Mouse (Mus musculus) stomach, postnatal 0 days (tissue): ENCODE data around the gene Slc31a2. TPM values are rescaled to one million over a fixed set of nuclear protein-coding genes. Genes with fewer than 3 reads are reported as not detected.

Experiments
- ATAC-seq: fragments of 200-750 bp; cut with Nextera tagmentation; 2 replicates; pipeline ENCODE4 v1.8.0; 2017; ENCODE audit not compliant: low FRiP score, low TSS enrichment
- DNase-seq: peaks from one replicate; pipeline ENCODE4 v3.0.0-alpha.2; 2016; ENCODE audit warnings: low spot score
- H3K27ac ChIP-seq: fragments of 300-500 bp; sonication (generic); replicated peaks from 2 replicates; pipeline ENCODE4 v1.5.1; 2014; ENCODE audit warnings: mild to moderate bottlenecking, control low read depth
- H3K27me3 ChIP-seq: fragments of 300-500 bp; sonication (generic); 2 replicates; pipeline ENCODE4 v1.6.1; 2014; ENCODE audit warnings: low read length; ENCODE audit not compliant: control insufficient read depth, insufficient read depth
- H3K36me3 ChIP-seq: fragments of 300-500 bp; sonication (generic); 2 replicates; pipeline ENCODE4 v1.6.1; 2014; ENCODE audit warnings: low read length, mixed read lengths; ENCODE audit not compliant: control insufficient read depth, insufficient read depth
- H3K4me1 ChIP-seq: fragments of 300-500 bp; sonication (generic); replicated peaks from 2 replicates; pipeline ENCODE4 v1.6.1; 2014; ENCODE audit warnings: antibody characterized with exemption; ENCODE audit not compliant: control insufficient read depth, insufficient read depth
- H3K4me2 ChIP-seq: fragments of 300-500 bp; sonication (generic); replicated peaks from 2 replicates; pipeline ENCODE4 v1.6.1; 2014; ENCODE audit warnings: low read depth, mild to moderate bottlenecking, control low read depth, moderate library complexity
- H3K4me3 ChIP-seq: fragments of 300-500 bp; sonication (generic); 2 replicates; pipeline ENCODE4 v1.5.1; 2014; ENCODE audit warnings: low read depth, low read length, control low read depth
- H3K9ac ChIP-seq: fragments of 300-500 bp; sonication (generic); 2 replicates; pipeline ENCODE4 v1.6.1; 2014; ENCODE audit warnings: mild to moderate bottlenecking, low read length, control low read depth, mixed read lengths
- H3K9me3 ChIP-seq: fragments of 300-500 bp; sonication (generic); 2 replicates; pipeline ENCODE4 v1.6.1; 2016; ENCODE audit warnings: low read length; ENCODE audit not compliant: control insufficient read depth
- CTCF ChIP-seq: IDR thresholded peaks from 2 replicates; pipeline ENCODE4 v1.5.1; 2016; ENCODE audit warnings: antibody characterized with exemption, low read depth, mild to moderate bottlenecking, moderate library complexity
- EP300 ChIP-seq: optimal IDR thresholded peaks from 2 replicates; pipeline ENCODE3; 2016; ENCODE audit warnings: antibody characterized with exemption
- WGBS: fragments of 180-500 bp; shearing (Covaris S2); extraction: QIAGEN DNeasy Blood & Tissue Kit; methylation state at CpG from one replicate; pipeline ENCODE4 v1.1.7; 2014; 5-methylcytosine and 5-hydroxymethylcytosine counted together
- polyA plus RNA-seq: library from polyadenylated mRNA; unstranded; fragments of >200 nt; fragmentation: Nextera tagmentation; extraction: Ambion mirVana; gene quantifications from 2 replicates; pipeline ENCODE4 v1.2.1, GENCODE M21; 2015

Slc31a2 gene
- polyA plus RNA-seq, 1 experiment from 2014 or later: 32.6 TPM

GRCm38 (mm10) chr4:62328941-62329660 is 66.7 kb downstream of the Slc31a2 start:
- TF ChIP-seq EP300 (no peak), CTCF (no peak)
- DNase-seq (no peak), ATAC-seq (no peak)
- H3K36me3 ChIP-seq: peaks cover 7% of the 10 kb centered on the region; the same call in 1 of the 2 replicates
- H3K9ac ChIP-seq: no peak overlapping the region
- H3K9me3 ChIP-seq: no peaks in the 10 kb centered on the region
- H3K4me1 ChIP-seq: no peaks in the 10 kb centered on the region
- 0 out of 2 replicates have a peak overlapping the region, but pooled peaks have one; percentile 25 for H3K27ac ChIP-seq
- H3K4me2 ChIP-seq: no peak overlapping the region
- H3K27me3 ChIP-seq: no peaks in the 10 kb centered on the region
- WGBS: 76% methylated on average over 6 of the region's 6 CpGs
- H3K4me3 ChIP-seq: no peak overlapping the region

- ATAC-seq (no peak), DNase-seq (no peak)
- Histone ChIP-seq H3K27me3 (no peaks in the 10 kb centered on the region), H3K27ac (no peak overlapping the region), H3K36me3 (peaks cover 4% of the 10 kb centered on the region), H3K4me1 (no peaks in the 10 kb centered on the region), H3K4me3 (no peak overlapping the region), H3K9ac (no peak overlapping the region), H3K4me2 (no peak overlapping the region), H3K9me3 (no peaks in the 10 kb centered on the region)
- TF ChIP-seq CTCF (peak; percentile 59), EP300 (no peak)
- WGBS: 76% methylated on average over 5 of the region's 5 CpGs
Measured at GRCm38 (mm10) chr4:62331977-62332376, 69.6 kb downstream of the Slc31a2 start.

DNA sequence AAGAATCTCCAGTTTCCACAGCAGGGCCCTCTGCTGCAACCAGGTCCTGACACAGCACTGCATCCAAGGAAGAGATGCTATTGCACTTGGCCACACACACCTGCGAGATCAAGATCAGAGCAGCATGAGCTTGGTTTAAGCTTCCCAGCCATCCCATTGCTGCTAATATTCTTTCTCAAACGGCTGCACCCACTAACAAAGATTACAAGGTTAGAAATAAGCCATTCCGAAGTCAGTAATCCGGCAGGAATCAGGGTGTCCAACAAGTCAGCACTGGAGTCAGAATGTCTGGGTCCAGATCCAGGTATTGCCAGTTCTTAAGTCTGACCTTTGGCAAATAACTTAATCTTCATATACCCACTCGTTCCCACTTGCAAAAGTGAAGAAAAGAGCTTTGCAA is 76.2 kb downstream of the Slc31a2 start:
- Histone ChIP-seq H3K4me1 (no peaks in the 10 kb centered on the region), H3K27me3 (no peaks in the 10 kb centered on the region), H3K9me3 (no peaks in the 10 kb centered on the region), H3K27ac (no peak overlapping the region), H3K4me3 (no peak overlapping the region), H3K9ac (no peak overlapping the region), H3K36me3 (peaks cover 5% of the 10 kb centered on the region; the same call in 1 of the 2 replicates), H3K4me2 (no peak overlapping the region)
- WGBS: 85% methylated on average over 5 of the region's 5 CpGs
- DNase-seq (no peak), ATAC-seq (no peak)
- TF ChIP-seq CTCF: no peak
- no peak for TF ChIP-seq EP300

GRCm38 (mm10) chr4:62344000-62344399 is 81.6 kb downstream of the Slc31a2 start:
- Histone ChIP-seq H3K4me2 (no peak overlapping the region), H3K36me3 (peaks cover 6% of the 10 kb centered on the region), H3K4me3 (no peak overlapping the region), H3K27ac (no peak overlapping the region), H3K27me3 (no peaks in the 10 kb centered on the region), H3K4me1 (no peaks in the 10 kb centered on the region; the same call in 1 of the 2 replicates), H3K9me3 (no peaks in the 10 kb centered on the region), H3K9ac (no peak overlapping the region)
- DNase-seq: no peak
- TF ChIP-seq CTCF (peak; percentile 62), EP300 (no peak)
- no peak for ATAC-seq
- WGBS: 100% methylated on average over 1 of the region's 1 CpGs

DNA sequence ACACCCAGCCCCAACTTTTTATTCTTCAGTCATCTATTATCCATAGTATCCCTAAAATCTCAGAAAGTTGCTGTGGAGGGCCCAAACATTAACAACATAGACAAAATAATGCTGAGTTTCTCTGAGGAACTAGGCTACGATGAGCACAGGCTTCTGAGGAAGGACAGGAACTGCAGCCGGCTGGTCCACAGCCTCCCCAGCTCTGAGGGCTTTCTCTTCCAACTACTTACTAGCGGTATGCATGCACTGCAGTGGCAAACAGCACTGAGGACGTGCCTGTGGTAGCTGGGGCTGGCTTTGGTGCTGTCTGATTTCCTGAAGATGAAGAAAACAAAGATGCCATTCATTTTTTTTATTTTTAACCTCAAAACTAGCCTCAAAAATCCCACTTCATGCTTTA is 83.5 kb downstream of the Slc31a2 start:
- Histone ChIP-seq H3K9me3 (no peaks in the 10 kb centered on the region), H3K27me3 (no peaks in the 10 kb centered on the region), H3K36me3 (peaks cover 6% of the 10 kb centered on the region), H3K9ac (no peak overlapping the region), H3K4me3 (no peak overlapping the region), H3K4me1 (no peaks in the 10 kb centered on the region; the same call in 1 of the 2 replicates), H3K27ac (no peak overlapping the region), H3K4me2 (no peak overlapping the region)
- ATAC-seq (no peak), DNase-seq (no peak)
- 80% methylated on average over 4 of the region's 4 CpGs for WGBS
- TF ChIP-seq EP300 (no peak), CTCF (no peak)
